Mouse (Mus musculus): ENCODE measurements around the gene Reps1. TPM values are rescaled to one million over a fixed set of nuclear protein-coding genes. Genes with fewer than 3 reads are reported as not detected.

Gene Reps1
- total RNA-seq, 2 experiments from 2014 or later, result 25.5 to 44.4 TPM

GRCm38 (mm10) chr10:18060778-18061177 is 5.1 kb downstream of the Reps1 start:
- no peak for ATAC-seq (replicated peaks; ENCODE audit: low FRiP score, low TSS enrichment, poor library complexity, severe bottlenecking)

- ATAC-seq (replicated peaks; ENCODE audit: low FRiP score, low TSS enrichment, poor library complexity, severe bottlenecking), result peak; percentile 45
These were observed 5.9 kb downstream of the Reps1 start for GRCm38 (mm10) chr10:18061533-18061932.

GRCm38 (mm10) chr10:18064606-18065228 is 9.1 kb downstream of the Reps1 start:
- ATAC-seq (replicated peaks; ENCODE audit: low FRiP score, low TSS enrichment, poor library complexity, severe bottlenecking), result no peak

- ATAC-seq (replicated peaks; ENCODE audit: low FRiP score, low TSS enrichment, poor library complexity, severe bottlenecking), result no peak
These were observed 10.4 kb downstream of the Reps1 start for GRCm38 (mm10) chr10:18066031-18066439.

GRCm38 (mm10) chr10:18067761-18068446 is 12.2 kb downstream of the Reps1 start:
- ATAC-seq (replicated peaks; ENCODE audit: low FRiP score, low TSS enrichment, poor library complexity, severe bottlenecking), result no peak

- ATAC-seq (replicated peaks; ENCODE audit: low FRiP score, low TSS enrichment, poor library complexity, severe bottlenecking), result no peak
These were observed 13.2 kb downstream of the Reps1 start for GRCm38 (mm10) chr10:18068880-18069279.

GRCm38 (mm10) chr10:18069576-18069975 is 13.9 kb downstream of the Reps1 start:
- no peak for ATAC-seq (replicated peaks; ENCODE audit: low FRiP score, low TSS enrichment, poor library complexity, severe bottlenecking)

GRCm38 (mm10) chr10:18070144-18070543 is 14.5 kb downstream of the Reps1 start:
- ATAC-seq (replicated peaks; ENCODE audit: low FRiP score, low TSS enrichment, poor library complexity, severe bottlenecking), result no peak

GRCm38 (mm10) chr10:18070616-18071015 is 15.0 kb downstream of the Reps1 start:
- 0 out of 2 replicates have a peak, but pooled peaks have one; percentile 25 for ATAC-seq (replicated peaks; ENCODE audit: low FRiP score, low TSS enrichment, poor library complexity, severe bottlenecking)

GRCm38 (mm10) chr10:18072871-18073270 is 17.2 kb downstream of the Reps1 start:
- ATAC-seq (replicated peaks; ENCODE audit: low FRiP score, low TSS enrichment, poor library complexity, severe bottlenecking), result no peak

GRCm38 (mm10) chr10:18074383-18075075 is 18.9 kb downstream of the Reps1 start:
- no peak for ATAC-seq (replicated peaks; ENCODE audit: low FRiP score, low TSS enrichment, poor library complexity, severe bottlenecking)

- ATAC-seq (replicated peaks; ENCODE audit: low FRiP score, low TSS enrichment, poor library complexity, severe bottlenecking), result no peak
These were observed 20.2 kb downstream of the Reps1 start for GRCm38 (mm10) chr10:18075845-18076244.

GRCm38 (mm10) chr10:18081536-18081935 is 25.9 kb downstream of the Reps1 start:
- no peak for ATAC-seq (replicated peaks; ENCODE audit: low FRiP score, low TSS enrichment, poor library complexity, severe bottlenecking)

- peak; percentile 80; the same call in 1 of the 2 replicates for ATAC-seq (replicated peaks; ENCODE audit: low FRiP score, low TSS enrichment, poor library complexity, severe bottlenecking)
These were observed 27.1 kb downstream of the Reps1 start for GRCm38 (mm10) chr10:18082772-18083171.

GRCm38 (mm10) chr10:18090691-18091090 is 35.0 kb downstream of the Reps1 start:
- ATAC-seq (replicated peaks; ENCODE audit: low FRiP score, low TSS enrichment, poor library complexity, severe bottlenecking), result no peak

- ATAC-seq (replicated peaks; ENCODE audit: low FRiP score, low TSS enrichment, poor library complexity, severe bottlenecking), result no peak
These were observed 46.5 kb downstream of the Reps1 start for GRCm38 (mm10) chr10:18102166-18102565.

GRCm38 (mm10) chr10:18107471-18107870 is 51.8 kb downstream of the Reps1 start:
- 0 out of 2 replicates have a peak, but pooled peaks have one; percentile 26 for ATAC-seq (replicated peaks; ENCODE audit: low FRiP score, low TSS enrichment, poor library complexity, severe bottlenecking)

GRCm38 (mm10) chr10:18110940-18111339 is 55.3 kb downstream of the Reps1 start:
- 0 out of 2 replicates have a peak, but pooled peaks have one; percentile 26 for ATAC-seq (replicated peaks; ENCODE audit: low FRiP score, low TSS enrichment, poor library complexity, severe bottlenecking)

- peak; percentile 47; the same call in 1 of the 2 replicates for ATAC-seq (replicated peaks; ENCODE audit: low FRiP score, low TSS enrichment, poor library complexity, severe bottlenecking)
These were observed 57.9 kb downstream of the Reps1 start for GRCm38 (mm10) chr10:18113473-18114093.

- no peak for ATAC-seq (replicated peaks; ENCODE audit: low FRiP score, low TSS enrichment, poor library complexity, severe bottlenecking)
These were observed 62.7 kb downstream of the Reps1 start for GRCm38 (mm10) chr10:18118336-18118735.

Data from megakaryocyte-erythroid progenitor cell, adult 5-6 weeks (primary cell).